Mouse (Mus musculus) urinary bladder, postnatal 14 days (tissue): ENCODE results near the gene Kcnj5.

Experiments
- DNase-seq: peaks from one replicate; pipeline ENCODE4 v3.0.0; 2021; ENCODE audit warnings: low spot score

Kcnj5 gene

GRCm38 (mm10) chr9:32344051-32344450 lies at the start of gene Kcnj5:
Gene Kcnj5 (minus strand): TSS chr9:32344350.
- peak; percentile 7 for DNase-seq

GRCm38 (mm10) chr9:32392716-32393115 lies 48.6 kb upstream of the Kcnj5 start:
- no peak for DNase-seq

GRCm38 (mm10) chr9:32391701-32392100 lies 47.6 kb upstream of the Kcnj5 start:
- no peak for DNase-seq

DNA sequence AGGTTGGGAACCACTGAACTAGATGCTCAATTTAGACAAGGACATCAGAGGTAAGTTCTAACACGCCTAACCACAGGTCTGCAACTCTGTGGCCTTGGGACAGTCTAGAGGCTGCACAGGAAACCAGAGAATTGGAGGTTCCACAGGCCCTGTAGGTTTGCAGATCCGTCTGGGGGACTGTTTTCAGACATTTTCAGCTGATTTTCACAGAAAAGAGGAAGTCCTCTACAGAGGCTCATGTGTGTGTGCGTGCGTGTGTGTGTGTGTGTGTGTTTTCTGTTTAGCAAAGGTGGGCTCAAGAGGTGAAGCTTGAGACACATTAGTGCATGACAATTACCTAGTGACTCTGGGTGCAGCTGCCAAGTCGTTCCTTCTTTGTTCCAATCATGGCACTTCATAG lies 46.9 kb upstream of the Kcnj5 start:
- no peak for DNase-seq

- DNase-seq: no peak
Observed at GRCm38 (mm10) chr9:32388120-32388519, 44.0 kb upstream of the Kcnj5 start.

- DNase-seq: no peak
Observed at GRCm38 (mm10) chr9:32384906-32385305, 40.8 kb upstream of the Kcnj5 start.

- no peak for DNase-seq
Observed at GRCm38 (mm10) chr9:32376863-32377590, 32.9 kb upstream of the Kcnj5 start.

- no peak for DNase-seq
Observed at GRCm38 (mm10) chr9:32376031-32376430, 31.9 kb upstream of the Kcnj5 start.

GRCm38 (mm10) chr9:32373656-32374055 lies 29.5 kb upstream of the Kcnj5 start:
- DNase-seq: no peak

DNA sequence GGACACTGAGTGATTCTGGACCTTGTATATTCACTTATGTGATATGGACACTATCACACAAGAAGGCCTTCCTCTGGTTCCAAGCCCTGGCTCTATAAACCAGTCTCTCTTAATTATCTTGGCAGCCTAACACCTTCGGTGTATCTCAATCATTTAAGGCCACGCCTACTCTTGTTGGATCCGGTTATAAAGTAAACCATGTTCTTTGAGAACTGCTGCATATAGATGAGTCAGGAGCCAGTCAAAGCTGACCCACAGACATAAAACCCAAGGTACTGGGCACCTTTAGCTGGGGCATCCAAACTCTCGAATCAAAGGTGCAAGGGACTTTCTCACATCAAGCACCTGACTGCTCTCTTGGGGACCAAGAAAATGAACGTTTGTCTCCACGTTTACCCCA lies 28.1 kb upstream of the Kcnj5 start, which contains the start of gene Kcnj1:
TSS of gene Kcnj1 (plus strand) at position 292 of the 400 bp plus-strand sequence.
- no peak for DNase-seq

DNA sequence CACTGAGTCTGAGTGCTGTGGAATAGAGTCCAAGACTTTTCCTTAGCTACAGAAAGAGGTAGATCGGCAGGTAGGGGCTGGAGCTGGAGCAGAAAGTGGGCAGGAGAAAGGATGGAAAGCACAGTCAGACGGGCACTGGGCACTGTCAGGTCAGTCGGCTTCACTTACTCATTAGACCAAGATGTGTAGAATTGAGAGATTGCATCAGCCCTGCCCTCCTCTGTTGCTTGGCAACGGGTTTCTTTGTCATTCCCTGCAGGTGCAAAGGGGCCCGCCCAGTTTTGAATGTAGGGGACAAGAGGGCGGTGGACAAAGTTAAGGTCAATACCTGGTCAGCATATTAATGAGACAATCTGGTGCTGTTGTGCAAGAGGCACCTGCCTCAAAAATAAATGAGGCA lies 25.2 kb upstream of the Kcnj5 start:
- no peak for DNase-seq

GRCm38 (mm10) chr9:32368812-32369211 lies 24.7 kb upstream of the Kcnj5 start:
- DNase-seq: no peak

DNA sequence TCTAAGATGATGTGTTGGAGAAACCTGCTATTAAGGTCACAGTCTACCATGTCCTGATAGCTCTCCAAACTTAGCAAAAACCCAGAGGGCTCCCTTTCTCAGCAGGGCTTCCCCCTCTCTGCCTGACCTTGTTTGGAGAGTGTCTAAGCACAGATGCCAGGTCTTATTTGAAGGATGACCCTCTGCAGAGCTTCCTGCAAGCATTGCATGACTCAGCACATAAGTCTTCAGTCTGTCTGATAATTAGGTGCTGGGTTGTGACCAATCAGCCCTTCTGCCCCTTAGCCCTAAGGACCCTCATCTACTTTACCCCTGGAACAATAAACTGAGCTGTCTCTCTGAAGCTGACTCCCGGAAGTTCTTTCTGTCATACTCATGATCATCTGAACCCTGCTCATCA lies 16.6 kb upstream of the Kcnj5 start:
- DNase-seq: no peak

GRCm38 (mm10) chr9:32350332-32350731 lies 6.2 kb upstream of the Kcnj5 start:
- DNase-seq: peak; percentile 81

DNA sequence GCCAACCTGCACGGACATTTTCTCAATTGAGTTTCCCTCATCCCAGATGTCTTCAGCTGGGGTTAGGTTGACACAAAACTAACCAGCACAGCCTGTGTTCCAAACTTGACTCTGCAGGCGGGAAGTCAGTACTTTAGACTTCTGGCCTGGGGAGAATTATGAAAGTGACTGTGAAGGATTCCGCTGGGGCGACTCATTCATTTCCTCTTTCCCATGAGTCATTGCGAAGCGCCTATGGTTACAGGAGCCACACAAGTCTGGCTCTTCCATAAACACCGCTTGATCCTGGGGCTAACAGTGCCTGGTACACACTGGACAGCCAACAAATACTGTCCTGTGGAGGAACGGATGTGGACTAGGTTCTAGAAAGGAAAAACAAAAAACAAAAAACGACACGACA lies 5.2 kb upstream of the Kcnj5 start:
- no peak for DNase-seq

DNA sequence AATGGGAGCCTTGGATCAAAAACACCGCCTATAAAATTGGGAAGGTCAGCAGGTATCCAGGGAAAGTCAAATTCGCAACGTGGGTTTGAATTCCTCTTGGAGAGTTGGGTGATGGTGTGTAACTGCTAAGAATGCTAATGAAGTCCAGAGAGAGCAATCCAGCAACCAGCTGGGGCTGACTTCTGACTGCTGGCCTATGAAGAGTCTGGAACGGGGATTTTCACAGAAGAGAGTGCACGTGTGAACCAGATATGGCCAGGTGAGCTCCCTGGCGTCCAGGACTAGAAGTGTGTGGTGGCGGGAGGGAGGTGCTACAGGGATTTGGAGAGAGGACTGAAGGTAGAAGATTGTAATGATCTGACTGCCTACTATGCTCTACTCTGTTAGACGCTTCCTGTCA lies 3.9 kb upstream of the Kcnj5 start:
- DNase-seq: no peak

- no peak for DNase-seq
Observed at GRCm38 (mm10) chr9:32344489-32344888, 339 bp upstream of the Kcnj5 start.

DNA sequence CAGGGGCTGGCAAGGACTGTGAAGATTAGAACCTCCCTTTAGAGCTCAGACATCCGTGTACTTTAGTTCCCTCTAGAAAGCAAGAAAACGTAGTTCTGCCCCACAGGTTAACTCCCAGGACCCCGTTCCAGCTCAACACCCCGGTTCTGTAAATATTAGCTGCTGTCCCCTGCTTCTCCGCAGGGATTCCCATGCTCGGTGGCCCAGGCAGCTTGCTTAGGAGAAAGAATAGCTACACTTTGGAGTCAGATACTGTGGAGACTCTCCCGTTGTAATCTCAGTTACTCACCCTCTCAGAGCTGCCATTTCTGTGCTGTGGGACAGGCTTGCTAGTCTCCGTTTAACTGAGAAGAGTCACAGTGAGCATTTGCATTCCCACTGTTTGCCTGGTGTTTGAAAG lies 1.2 kb downstream of the Kcnj5 start:
- no peak for DNase-seq

- DNase-seq: no peak
Observed at GRCm38 (mm10) chr9:32340831-32341230, 3.3 kb downstream of the Kcnj5 start.

DNA sequence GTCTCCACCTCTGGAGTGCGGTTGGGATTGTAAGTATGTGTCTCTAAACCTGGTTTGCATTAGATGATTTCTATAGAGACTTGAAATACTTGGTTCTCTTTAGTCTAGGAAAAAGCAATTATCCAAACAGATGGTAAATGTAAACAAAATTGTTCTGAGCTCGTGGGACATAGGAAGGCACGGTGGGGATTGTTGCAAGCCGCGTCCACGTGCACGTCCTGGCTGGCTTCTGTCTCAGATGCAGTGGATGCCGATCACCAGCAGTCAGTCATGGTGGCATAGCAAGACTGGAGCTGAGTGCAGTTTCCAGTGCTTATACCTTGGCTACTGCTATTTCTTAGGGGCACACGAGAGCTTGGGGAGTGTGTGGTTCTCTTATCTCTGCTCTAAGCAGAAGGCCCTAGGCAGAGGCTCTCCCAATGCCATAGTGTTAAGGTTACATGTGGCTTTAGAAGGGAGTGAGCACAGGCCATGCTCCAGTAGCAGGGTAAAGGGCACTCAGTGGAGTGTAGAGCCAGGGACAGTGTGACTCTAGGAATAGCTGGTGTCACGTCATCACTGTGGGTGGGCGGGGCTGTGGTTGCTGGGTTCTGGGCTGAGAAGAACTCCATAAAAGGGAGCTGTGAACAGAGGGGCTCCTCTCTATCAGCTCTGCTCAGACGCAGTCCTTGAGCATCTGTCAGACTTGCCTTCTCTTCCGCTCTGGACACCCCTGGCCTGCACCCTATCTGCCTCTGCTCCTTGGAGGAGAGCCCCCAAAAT lies 8.6 kb downstream of the Kcnj5 start:
- DNase-seq: no peak

DNA sequence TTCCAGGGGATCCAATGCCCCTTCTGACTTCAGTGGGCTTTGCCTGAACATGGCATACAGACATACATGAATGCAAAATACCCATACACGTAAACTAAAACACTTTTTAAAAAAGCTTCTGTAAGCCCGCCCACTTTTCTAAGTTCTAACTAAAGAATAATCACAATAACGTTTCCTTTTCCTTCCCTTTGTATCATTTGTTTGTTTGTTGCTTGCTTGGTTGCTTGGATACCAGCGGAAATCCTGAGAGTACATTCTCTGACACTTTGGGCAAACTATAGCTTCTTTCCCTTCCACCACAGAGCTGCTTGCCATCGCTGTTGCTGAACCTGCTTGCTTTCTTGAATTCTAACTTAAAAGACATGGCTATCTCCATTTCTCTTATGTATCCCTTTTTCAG lies 13.0 kb downstream of the Kcnj5 start:
- DNase-seq: no peak

DNA sequence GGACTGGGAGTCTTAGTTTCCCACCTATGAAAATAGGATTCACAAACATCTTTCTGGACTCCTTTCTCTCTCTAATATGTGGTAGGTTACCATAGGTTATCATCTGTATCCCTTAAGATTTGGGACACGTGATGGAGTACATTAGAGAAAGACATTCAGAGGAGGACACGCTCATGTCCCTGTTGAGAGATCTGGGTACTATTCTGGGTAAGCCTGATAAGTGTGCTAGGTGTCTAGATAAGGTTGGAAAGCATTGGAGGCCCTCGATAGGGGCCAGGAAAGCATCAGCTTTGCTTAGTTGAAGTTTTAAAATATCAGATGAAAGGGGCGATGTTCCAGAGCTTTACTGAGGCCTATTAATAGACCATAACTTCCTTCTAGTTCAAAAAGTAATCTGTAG lies 15.4 kb downstream of the Kcnj5 start:
- no peak for DNase-seq

DNA sequence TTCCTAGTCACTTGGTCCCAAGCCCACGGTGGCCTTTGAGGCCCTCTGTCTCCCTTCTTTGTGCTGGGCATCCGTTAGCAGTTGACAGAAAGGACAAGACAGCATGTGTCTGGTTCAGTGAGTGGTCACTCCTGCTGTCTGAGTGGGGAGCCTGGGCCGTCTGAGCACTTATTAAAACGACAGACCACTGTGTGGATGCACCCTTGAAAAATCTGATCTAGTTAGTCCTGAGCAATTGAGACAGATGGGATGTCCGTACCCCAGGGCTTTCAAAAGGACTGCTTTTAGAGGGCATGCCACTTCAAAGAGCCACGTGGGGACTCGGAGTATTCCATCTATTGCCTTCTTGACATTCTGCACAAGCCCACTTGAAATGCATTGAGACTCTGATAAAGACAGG lies 20.5 kb downstream of the Kcnj5 start:
- no peak for DNase-seq

GRCm38 (mm10) chr9:32320167-32320566 lies 24.0 kb downstream of the Kcnj5 start:
- no peak for DNase-seq
